Mouse (Mus musculus): Measurements from ENCODE around the gene Nudt5. TPM values are rescaled to one million over a fixed set of nuclear protein-coding genes. Genes with fewer than 3 reads are reported as not detected.

Nudt5 gene
- 10 to 100 TPM; 27.7 to 35.7 TPM for total RNA-seq (2023)

DNA sequence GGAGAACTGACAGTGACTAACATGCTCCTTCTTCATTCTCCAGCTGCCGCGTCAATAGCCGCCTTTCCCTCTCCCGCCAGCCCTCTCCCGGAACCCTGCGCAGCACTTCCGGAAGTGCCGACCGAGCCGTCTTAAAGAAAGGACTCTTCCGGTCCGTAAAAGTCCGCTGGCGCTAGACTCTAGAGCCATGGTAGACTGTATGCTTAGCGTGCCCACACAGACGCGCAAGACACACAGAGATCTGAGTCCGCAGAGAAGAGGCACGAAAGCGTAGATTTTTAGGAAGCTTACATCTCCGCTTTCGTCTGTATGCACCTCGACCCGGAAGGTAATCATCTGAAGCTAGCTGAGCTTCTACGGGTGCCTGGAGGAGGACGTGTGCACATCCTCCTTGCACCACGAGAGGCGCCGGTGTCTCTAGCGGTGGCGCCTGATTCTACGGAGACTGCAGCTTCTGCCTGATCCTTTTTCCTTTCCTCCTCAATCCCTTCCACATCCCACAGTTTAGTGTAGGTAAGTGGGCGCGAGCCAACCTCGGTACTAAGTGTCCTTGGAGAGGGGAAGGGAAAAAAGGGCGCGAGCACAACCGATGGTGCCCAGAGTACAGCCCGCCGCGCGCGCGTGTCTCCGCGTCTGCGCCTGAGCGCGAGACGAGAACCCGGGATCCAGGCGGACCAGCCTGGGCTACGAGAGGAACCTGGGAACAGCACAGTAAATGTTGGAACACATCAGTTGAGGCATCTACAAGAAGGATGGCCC is at the start of gene Nudt5, which contains the start of gene Cdc123:
TSS of gene Nudt5 (plus strand) at position 147 of the 759 bp plus-strand sequence.
TSS of gene Cdc123 (minus strand) at position 292 of the 759 bp plus-strand sequence.

DNA sequence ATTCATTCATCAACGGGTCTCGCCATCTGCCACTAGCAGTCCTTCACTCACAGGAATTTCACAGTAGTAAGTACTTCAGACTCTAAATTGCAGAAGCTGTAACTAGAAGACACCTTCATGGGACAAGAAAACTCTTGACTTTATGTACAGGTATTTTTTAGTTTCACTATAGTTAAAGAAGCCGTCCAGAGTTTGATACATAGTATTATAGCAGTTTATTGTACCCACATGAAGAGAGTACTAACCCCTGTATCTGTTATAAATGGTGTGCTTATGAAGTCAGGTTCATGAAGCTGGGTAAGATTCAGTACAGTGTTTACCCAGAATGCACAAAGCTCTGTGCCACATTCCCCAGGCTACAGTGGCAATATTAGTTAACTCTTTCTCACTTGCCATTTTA is 18.0 kb downstream of the Nudt5 start, which contains the start of gene Gm13199:
TSS of gene Gm13199 (minus strand) at position 101 of the 400 bp plus-strand sequence.

DNA sequence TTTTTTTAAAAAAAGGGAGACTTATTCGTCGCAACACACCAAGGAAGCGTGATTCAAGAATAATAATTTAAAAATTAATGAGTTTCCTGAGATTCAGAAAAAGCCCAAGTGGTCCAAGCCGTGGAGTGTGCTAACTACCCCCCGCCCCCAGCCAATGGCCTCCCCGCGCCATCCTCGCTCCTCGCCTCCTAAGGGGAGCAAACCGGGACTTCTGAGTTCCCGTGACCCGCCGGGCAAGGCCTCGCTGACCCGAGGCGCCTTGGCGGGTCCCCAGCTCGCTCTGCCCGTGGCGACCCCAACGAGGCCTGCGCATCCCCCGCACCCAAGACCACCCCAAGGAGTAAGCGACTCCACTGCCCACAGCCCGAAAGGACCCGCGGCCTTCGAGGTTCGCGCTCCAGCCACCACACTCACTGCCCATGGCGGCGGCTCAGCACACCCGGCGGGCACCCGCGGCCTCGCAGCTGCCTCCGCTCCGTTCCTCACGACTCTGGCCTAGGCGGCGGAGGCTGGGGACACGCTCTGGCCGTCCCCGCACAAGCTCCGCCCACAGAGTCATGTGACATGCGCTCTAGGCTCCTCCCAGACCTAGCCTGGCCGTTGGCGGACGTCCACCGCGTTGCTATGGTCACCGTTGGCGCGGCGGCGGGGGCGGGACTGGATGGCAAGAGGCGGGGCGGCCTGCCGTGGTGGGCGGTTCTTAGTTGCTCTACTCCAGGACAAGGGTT is 50.2 kb downstream of the Nudt5 start, which contains the start of gene Sec61a2:
TSS of gene Sec61a2 (minus strand) at position 590 of the 728 bp plus-strand sequence.

Other genes with a start within 250 kb of the Nudt5 start
- gene Camk1d, start 130.5 kb upstream of the Nudt5 start, total RNA-seq (2023) = 10 to 100 TPM; 49.3 to 60.7 TPM
- gene Cdc123, start 145 bp downstream of the Nudt5 start, total RNA-seq (2023) = 10 to 100 TPM; 98.8 to 99.5 TPM
- 1 to 10 TPM; 3.7 to 5.0 TPM for gene Gm13199, start 17.9 kb downstream of the Nudt5 start, total RNA-seq (2023)
- 10 to 100 TPM; 32.5 to 45.0 TPM for gene Sec61a2, start 50.4 kb downstream of the Nudt5 start, total RNA-seq (2023)
- gene Dhtkd1, start 97.8 kb downstream of the Nudt5 start, total RNA-seq (2023) = 1 to 10 TPM in 1 of 2 experiments, under 1 TPM in 1; 0.59 to 1.9 TPM
- gene Upf2, start 106.5 kb downstream of the Nudt5 start, total RNA-seq (2023) = 10 to 100 TPM; 59.8 to 63.3 TPM